Mouse (Mus musculus) C2C12 (cell line): ENCODE data around the gene Vti1a.

Experiments used
- CEBPB ChIP-seq: IDR thresholded peaks from one replicate; pipeline ENCODE4 v1.6.1; 2011; ENCODE audit warnings: low read depth, mild to moderate bottlenecking, control low read depth, moderate library complexity
- CTCF ChIP-seq: IDR thresholded peaks from one replicate; pipeline ENCODE4 v1.5.1; 2011; ENCODE audit not compliant: control insufficient read depth, insufficient read depth, insufficient read length
- MAX ChIP-seq: IDR thresholded peaks from one replicate; pipeline ENCODE4 v1.6.1; 2011; ENCODE audit warnings: mild to moderate bottlenecking, control low read depth
- MYOG ChIP-seq: IDR thresholded peaks from one replicate; pipeline ENCODE4 v1.6.1; 2011; ENCODE audit not compliant: control insufficient read depth, insufficient read length; ENCODE audit errors: extremely low read depth
- USF1 ChIP-seq: IDR thresholded peaks from one replicate; pipeline ENCODE4 v1.6.1; 2011; ENCODE audit warnings: low read depth, mild to moderate bottlenecking, control low read depth, moderate library complexity

DNA sequence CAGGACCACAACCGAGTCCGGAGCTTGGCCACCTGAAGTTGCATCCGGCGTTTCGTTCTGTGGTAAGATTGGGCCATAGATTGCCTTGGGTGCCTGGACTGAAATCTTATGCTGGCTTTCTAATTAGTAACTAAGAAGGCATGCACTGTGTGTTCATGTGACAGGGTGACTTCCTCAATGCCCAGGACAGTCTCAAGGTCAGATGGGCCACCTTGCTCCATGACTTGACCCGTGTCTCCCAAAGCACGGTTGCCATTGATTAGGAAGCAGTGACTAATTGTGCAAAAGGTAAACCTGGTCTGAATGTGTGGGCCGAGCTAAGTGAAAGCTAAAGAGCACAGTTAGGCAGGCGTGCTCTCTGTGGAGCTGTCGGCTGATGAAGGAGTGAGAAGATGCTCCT lies 232.1 kb downstream of the Vti1a start:
- TF ChIP-seq CTCF (no peak), USF1 (no peak), MAX (no peak), CEBPB (no peak), MYOG (no peak)
